Mouse (Mus musculus): ENCODE measurements around the gene Olfr1360. TPM values are rescaled to one million over a fixed set of nuclear protein-coding genes. Genes with fewer than 3 reads are reported as not detected.

Gene Olfr1360
- polyA plus RNA-seq (2017; shearing (Covaris generic)) = 0.26 TPM

DNA sequence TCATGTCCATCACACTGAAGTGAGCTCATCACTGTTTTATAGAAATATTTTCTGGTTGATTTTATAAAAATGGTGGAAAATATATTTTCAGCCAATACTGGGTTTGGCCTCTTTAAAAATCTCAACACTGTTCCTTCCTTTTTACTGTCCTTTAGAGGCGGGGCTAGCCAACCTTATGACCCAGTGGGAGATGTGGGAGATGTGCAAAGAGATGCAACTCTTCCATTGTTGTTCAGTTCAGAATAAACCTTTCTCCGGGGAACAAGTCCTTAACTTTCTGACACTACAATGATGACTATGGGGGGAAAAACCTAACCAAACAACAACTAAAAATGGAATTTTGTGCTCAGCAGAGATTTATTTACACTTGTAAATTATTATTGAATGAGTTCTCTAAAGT, at the start of gene Olfr1360:
TSS of gene Olfr1360 (minus strand) at position 101 of the 400 bp plus-strand sequence.

GRCm38 (mm10) chr13:21721757-21722372, 44.7 kb upstream of the Olfr1360 start, which contains the start of gene Hist1h2bm:
Hist1h2bm (plus strand) TSS chr13:21722044.

DNA sequence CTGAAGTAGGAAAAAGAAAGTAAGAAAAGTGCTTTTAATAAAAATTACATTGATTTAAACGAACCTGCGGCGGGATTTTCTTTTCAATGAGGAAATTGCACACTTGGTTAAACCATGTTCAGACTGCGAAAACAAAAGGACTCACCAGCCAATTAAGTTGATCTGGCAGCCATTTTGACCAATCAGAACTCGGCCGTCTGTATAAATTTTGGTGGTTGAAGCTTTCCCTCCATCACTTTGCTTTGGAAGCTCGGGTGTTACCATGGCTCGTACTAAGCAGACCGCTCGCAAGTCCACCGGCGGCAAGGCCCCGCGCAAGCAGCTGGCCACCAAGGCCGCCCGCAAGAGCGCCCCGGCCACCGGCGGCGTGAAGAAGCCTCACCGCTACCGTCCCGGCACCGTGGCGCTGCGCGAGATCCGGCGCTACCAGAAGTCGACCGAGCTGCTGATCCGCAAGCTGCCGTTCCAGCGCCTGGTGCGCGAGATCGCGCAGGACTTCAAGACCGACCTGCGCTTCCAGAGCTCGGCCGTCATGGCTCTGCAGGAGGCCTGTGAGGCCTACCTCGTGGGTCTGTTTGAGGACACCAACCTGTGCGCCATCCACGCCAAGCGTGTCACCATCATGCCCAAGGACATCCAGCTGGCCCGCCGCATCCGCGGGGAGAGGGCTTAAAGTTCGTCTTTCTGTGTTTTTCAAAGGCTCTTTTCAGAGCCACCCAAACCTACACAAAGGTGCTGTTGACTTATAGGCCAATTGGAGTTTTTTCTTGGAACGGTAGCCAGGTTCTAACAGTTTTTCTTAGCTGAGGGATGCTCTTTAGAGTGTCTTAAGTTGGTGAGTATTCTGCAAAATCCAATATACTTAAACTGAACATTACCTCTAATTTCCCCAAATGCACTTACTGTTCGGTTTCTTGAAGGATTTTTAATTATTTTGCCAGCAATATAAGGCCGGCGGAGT, 40.5 kb upstream of the Olfr1360 start, which contains the start of gene Hist1h3h:
TSS of gene Hist1h3h (plus strand) at position 263 of the 961 bp plus-strand sequence.

DNA sequence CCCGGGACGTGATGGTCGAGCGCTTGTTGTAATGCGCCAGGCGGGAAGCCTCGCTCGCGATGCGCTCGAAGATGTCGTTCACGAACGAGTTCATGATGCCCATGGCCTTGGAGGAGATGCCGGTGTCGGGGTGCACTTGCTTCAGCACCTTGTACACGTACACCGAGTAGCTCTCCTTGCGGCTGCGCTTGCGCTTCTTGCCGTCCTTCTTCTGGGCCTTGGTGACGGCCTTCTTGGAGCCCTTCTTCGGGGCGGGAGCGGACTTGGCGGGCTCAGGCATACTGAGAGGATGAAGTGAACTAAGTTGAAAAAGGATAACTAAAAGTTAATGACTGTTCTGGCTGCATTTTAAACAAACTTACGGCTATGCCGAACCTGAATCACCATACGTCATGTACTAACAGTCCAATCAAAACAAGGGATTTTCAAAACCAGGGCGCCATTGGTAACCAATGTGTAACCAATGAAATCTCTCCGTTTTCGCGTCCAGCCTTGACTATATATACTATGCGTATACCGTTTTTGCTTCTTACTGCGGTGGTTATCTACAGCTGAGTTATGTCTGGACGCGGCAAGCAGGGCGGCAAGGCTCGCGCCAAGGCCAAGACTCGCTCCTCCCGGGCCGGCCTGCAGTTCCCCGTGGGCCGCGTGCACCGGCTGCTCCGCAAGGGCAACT, 38.8 kb upstream of the Olfr1360 start, which contains the start of the genes Hist1h2bl and Hist1h2ai:
TSS of gene Hist1h2bl (minus strand) at position 280 of the 676 bp plus-strand sequence.
TSS of gene Hist1h2ai (plus strand) at position 559 of the 676 bp plus-strand sequence.

DNA sequence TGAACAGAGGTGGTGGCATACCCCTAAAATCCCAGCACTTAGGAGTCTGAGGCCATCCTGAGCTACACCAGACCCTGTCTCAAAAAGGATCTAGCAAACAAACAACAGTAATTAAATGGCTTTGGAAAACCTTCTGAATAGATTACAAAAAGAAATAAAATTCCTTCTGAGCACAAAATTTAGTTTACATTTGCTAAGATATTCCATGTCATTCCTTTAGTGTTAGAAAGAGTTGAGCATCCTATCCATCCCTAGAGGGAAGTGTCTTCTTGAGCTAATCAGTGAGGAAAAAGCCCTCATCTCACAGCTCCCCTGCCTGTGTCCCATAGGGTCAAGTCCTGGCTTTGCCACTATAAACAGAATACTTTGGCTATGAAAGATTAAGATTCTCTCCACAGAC, 20.6 kb upstream of the Olfr1360 start, which contains the start of gene Olfr1359:
TSS of gene Olfr1359 (plus strand) at position 301 of the 400 bp plus-strand sequence.

GRCm38 (mm10) chr13:21663286-21663685, 13.9 kb downstream of the Olfr1360 start, which contains the start of gene Olfr1361:
Olfr1361 (minus strand) TSS chr13:21663386.

DNA sequence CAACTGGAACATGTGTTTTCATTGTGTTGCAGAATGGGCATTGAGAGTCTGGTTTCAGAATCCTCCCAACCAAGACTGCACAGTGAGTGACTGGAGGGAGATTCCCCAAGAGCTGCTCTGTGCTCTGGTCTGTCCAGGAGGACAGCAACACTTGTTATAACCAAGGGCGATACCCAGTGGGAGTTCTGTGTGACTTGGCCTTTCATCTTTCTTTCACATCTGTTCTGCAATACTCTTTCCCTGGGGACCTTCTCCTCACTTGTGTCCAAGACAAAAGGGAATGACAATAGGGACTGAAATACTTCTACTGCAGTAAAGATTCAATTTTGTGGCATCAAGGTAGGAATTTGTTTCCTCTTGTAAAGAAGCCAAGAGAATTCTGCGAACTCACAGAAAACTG, 34.8 kb downstream of the Olfr1360 start, which contains the start of gene Olfr11:
TSS of gene Olfr11 (minus strand) at position 101 of the 400 bp plus-strand sequence.

Other genes with a start within 250 kb of the Olfr1360 start
- gene Pgbd1, start 236.3 kb downstream of the Olfr1360 start, polyA plus RNA-seq (2017; shearing (Covaris generic)) = 0.39 TPM
- gene Zscan26, start 223.7 kb downstream of the Olfr1360 start, polyA plus RNA-seq (2017; shearing (Covaris generic)) = 7.8 TPM
- gene Nkapl, start 208.9 kb downstream of the Olfr1360 start, polyA plus RNA-seq (2017; shearing (Covaris generic)) = not detected
- not detected for gene Zkscan4, start 198.5 kb downstream of the Olfr1360 start, polyA plus RNA-seq (2017; shearing (Covaris generic))
- not detected for gene Gm10065, start 198.0 kb downstream of the Olfr1360 start, polyA plus RNA-seq (2017; shearing (Covaris generic))
- 0.21 TPM for gene AK157302, start 182.2 kb downstream of the Olfr1360 start, polyA plus RNA-seq (2017; shearing (Covaris generic))
- 11.8 TPM for gene Gm11273, start 176.0 kb downstream of the Olfr1360 start, polyA plus RNA-seq (2017; shearing (Covaris generic))
- gene Zkscan8, start 146.3 kb downstream of the Olfr1360 start, polyA plus RNA-seq (2017; shearing (Covaris generic)) = 2.6 TPM
- not detected for gene Olfr1366, start 134.6 kb downstream of the Olfr1360 start, polyA plus RNA-seq (2017; shearing (Covaris generic))
- 0.35 TPM for gene Olfr1535, start 117.5 kb downstream of the Olfr1360 start, polyA plus RNA-seq (2017; shearing (Covaris generic))
- gene Olfr1364, start 95.6 kb downstream of the Olfr1360 start, polyA plus RNA-seq (2017; shearing (Covaris generic)) = not detected
- not detected for gene Olfr1362, start 63.4 kb downstream of the Olfr1360 start, polyA plus RNA-seq (2017; shearing (Covaris generic))
- gene Olfr11, start 34.9 kb downstream of the Olfr1360 start, polyA plus RNA-seq (2017; shearing (Covaris generic)) = not detected
- not detected for gene Olfr1361, start 14.0 kb downstream of the Olfr1360 start, polyA plus RNA-seq (2017; shearing (Covaris generic))
- gene Olfr1359, start 20.7 kb upstream of the Olfr1360 start, polyA plus RNA-seq (2017; shearing (Covaris generic)) = not detected
- gene Hist1h2bl, start 38.7 kb upstream of the Olfr1360 start, polyA plus RNA-seq (2017; shearing (Covaris generic)) = not detected
- not detected for gene Hist1h2ai, start 39.0 kb upstream of the Olfr1360 start, polyA plus RNA-seq (2017; shearing (Covaris generic))
- 3.6 TPM for gene Hist1h3h, start 40.3 kb upstream of the Olfr1360 start, polyA plus RNA-seq (2017; shearing (Covaris generic))
- not detected for gene Hist1h2bm, start 44.6 kb upstream of the Olfr1360 start, polyA plus RNA-seq (2017; shearing (Covaris generic))
- gene Hist1h4j, start 57.7 kb upstream of the Olfr1360 start, polyA plus RNA-seq (2017; shearing (Covaris generic)) = 0.93 TPM
- 15.4 TPM for gene Hist1h4k, start 73.1 kb upstream of the Olfr1360 start, polyA plus RNA-seq (2017; shearing (Covaris generic))
- gene Hist1h2ak, start 76.4 kb upstream of the Olfr1360 start, polyA plus RNA-seq (2017; shearing (Covaris generic)) = not detected
- not detected for gene Hist1h2bn, start 76.7 kb upstream of the Olfr1360 start, polyA plus RNA-seq (2017; shearing (Covaris generic))
- not detected for gene Hist1h1b, start 103.2 kb upstream of the Olfr1360 start, polyA plus RNA-seq (2017; shearing (Covaris generic))
- not detected for gene Hist1h3i, start 106.0 kb upstream of the Olfr1360 start, polyA plus RNA-seq (2017; shearing (Covaris generic))
- not detected for gene Hist1h2an, start 109.8 kb upstream of the Olfr1360 start, polyA plus RNA-seq (2017; shearing (Covaris generic))
- not detected for gene Hist1h2bp, start 110.1 kb upstream of the Olfr1360 start, polyA plus RNA-seq (2017; shearing (Covaris generic))
- 4.2 TPM for gene Hist1h2bq, start 132.8 kb upstream of the Olfr1360 start, polyA plus RNA-seq (2017; shearing (Covaris generic))
- not detected for gene Hist1h2ao, start 133.1 kb upstream of the Olfr1360 start, polyA plus RNA-seq (2017; shearing (Covaris generic))
- gene Hist1h4m, start 134.3 kb upstream of the Olfr1360 start, polyA plus RNA-seq (2017; shearing (Covaris generic)) = not detected
- 20.0 TPM for gene Hist1h4n, start 154.8 kb upstream of the Olfr1360 start, polyA plus RNA-seq (2017; shearing (Covaris generic))
- 30.1 TPM for gene Hist1h2ap, start 156.1 kb upstream of the Olfr1360 start, polyA plus RNA-seq (2017; shearing (Covaris generic))
- 4.6 TPM for gene Hist1h2br, start 156.3 kb upstream of the Olfr1360 start, polyA plus RNA-seq (2017; shearing (Covaris generic))